In the genomic region with DNA sequence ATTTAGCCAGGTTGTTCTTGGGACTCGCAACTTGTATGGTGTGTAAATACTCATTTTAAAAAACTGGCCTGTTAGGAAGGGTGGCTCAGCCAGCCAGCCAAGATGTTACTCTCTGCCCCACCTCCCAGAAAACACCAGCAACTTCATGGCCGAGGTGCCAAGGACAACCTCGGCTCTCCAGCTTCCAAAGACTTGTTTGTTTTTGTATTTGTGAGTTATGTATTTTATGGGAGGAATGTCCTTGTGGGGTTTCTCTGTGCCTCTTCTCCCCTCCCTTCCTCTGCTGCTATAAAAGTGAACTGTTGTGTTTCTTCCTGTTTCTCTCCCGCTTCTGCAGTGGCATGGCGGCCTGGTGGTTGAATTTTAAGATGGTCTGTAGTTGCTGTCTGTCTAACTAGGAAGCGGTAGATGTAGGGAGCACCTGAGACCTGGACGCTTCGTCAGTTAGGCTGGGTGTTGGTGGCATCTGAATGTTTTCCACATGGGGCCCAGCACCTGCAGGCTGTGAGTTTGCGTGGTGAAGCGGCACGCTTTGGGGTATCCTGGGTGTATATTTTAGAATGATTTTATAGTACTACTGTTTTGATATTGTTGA, we compare ENCODE assay signal across 13 mouse cellular contexts.
DNase-seq lines count a peak whose midpoint lies in the region; ATAC-seq and TF ChIP-seq lines count a peak whose summit lies in the region.
"Had no signal": no experiment of that assay in that cellular context is flagged by ENCODE, and none has a peak within 500 bp of the region (broad histone marks: within the 10 kb centered on the region; RNA-seq: fewer than 3 reads in every experiment).

No protein-coding gene starts in this region.

- no peak for ATAC-seq in lung, embryonic 14.5 days (ENCODE audit: insufficient read depth)
- peak; percentile 48; the same call in 1 of the 2 replicates for ATAC-seq in lung, postnatal 0 days
- no peak for ATAC-seq in midbrain, embryonic 15.5 days (replicated peaks)

- H3K4me2 ChIP-seq in lung, embryonic 14.5 days: no peak overlapping the region
- no peak overlapping the region for H3K4me2 ChIP-seq in lung, postnatal 0 days (replicated peaks; ENCODE audit: low read depth, low read length)
- H3K4me2 ChIP-seq in midbrain, embryonic 15.5 days: no peak overlapping the region
- H3K4me2 ChIP-seq: embryonic facial prominence, embryonic 13.5 days; heart, embryonic 15.5 days; liver, embryonic 13.5 days had no signal

- TF ChIP-seq CTCF in lung, embryonic 14.5 days (IDR thresholded peaks at IDR 0.05; ENCODE audit: low read depth): no peak
- no peak for TF ChIP-seq CTCF in lung, adult 2 months (IDR thresholded peaks at IDR 0.05; ENCODE audit: insufficient read depth, low read length)
- no peak for TF ChIP-seq CTCF in lung, postnatal 0 days (IDR thresholded peaks at IDR 0.05)

- TF ChIP-seq POLR2A in lung, adult 2 months (IDR thresholded peaks at IDR 0.05; ENCODE audit: borderline replicate concordance, extremely low read depth, low read depth, low read length): no peak

- no peaks in the 10 kb centered on the region for H3K9me3 ChIP-seq in lung, embryonic 14.5 days (ENCODE audit: low read depth, low read length)
- H3K9me3 ChIP-seq in lung, postnatal 0 days (ENCODE audit: low read length): no peaks in the 10 kb centered on the region
- no peaks in the 10 kb centered on the region for H3K9me3 ChIP-seq in midbrain, embryonic 15.5 days
- H3K9me3 ChIP-seq: embryonic facial prominence, embryonic 13.5 days; heart, embryonic 15.5 days; liver, embryonic 13.5 days had no signal

- peak overlapping the region; percentile 19; the same call in 1 of the 2 replicates for H3K27ac ChIP-seq in lung, embryonic 14.5 days (ENCODE audit: low read depth)
- H3K27ac ChIP-seq in lung, postnatal 0 days (ENCODE audit: low read length): peak overlapping the region; percentile 43
- no peak overlapping the region for H3K27ac ChIP-seq in midbrain, embryonic 15.5 days
- H3K27ac ChIP-seq: embryonic facial prominence, embryonic 13.5 days; heart, embryonic 15.5 days; liver, embryonic 13.5 days had no signal

- no peaks in the 10 kb centered on the region for H3K27me3 ChIP-seq in lung, embryonic 14.5 days (ENCODE audit: insufficient read depth, low read length)
- H3K27me3 ChIP-seq in lung, postnatal 0 days (replicated peaks; ENCODE audit: insufficient read depth, low read length): no peaks in the 10 kb centered on the region
- H3K27me3 ChIP-seq in midbrain, embryonic 15.5 days (replicated peaks): no peaks in the 10 kb centered on the region
- H3K27me3 ChIP-seq: embryonic facial prominence, embryonic 13.5 days; heart, embryonic 15.5 days; liver, embryonic 13.5 days had no signal

- no peak overlapping the region for H3K4me3 ChIP-seq in lung, embryonic 14.5 days (ENCODE audit: low read depth, low read length)
- H3K4me3 ChIP-seq in lung, adult 2 months (replicated peaks; ENCODE audit: extremely low read depth, low read depth, low read length): no peak overlapping the region
- H3K4me3 ChIP-seq in lung, postnatal 0 days (ENCODE audit: low read depth, low read length): no peak overlapping the region
- no peak overlapping the region for H3K4me3 ChIP-seq in midbrain, embryonic 15.5 days
- H3K4me3 ChIP-seq: embryonic facial prominence, embryonic 13.5 days; heart, embryonic 15.5 days; liver, embryonic 13.5 days had no signal

- DNase-seq in lung, embryonic 14.5 days: no peak
- no peak for DNase-seq in lung, adult 2 months
- DNase-seq in adrenal gland, adult 8-10 months: peak; percentile 76
- DNase-seq in lung, postnatal 0 days (ENCODE audit: low spot score): no peak
- peak; percentile 71 for DNase-seq in thymus, postnatal 14 days
- no peak for DNase-seq in embryo, embryonic 10 days (ENCODE audit: low spot score)
- DNase-seq: cerebellum, adult 9-11 months; kidney, adult 11 months; liver, embryonic 13.5 days; midbrain, embryonic 14.5 days had no signal

- H3K36me3 ChIP-seq in lung, embryonic 14.5 days (ENCODE audit: insufficient read depth): no peaks in the 10 kb centered on the region
- no peaks in the 10 kb centered on the region for H3K36me3 ChIP-seq in lung, postnatal 0 days (ENCODE audit: insufficient read depth, low read length)
- no peaks in the 10 kb centered on the region for H3K36me3 ChIP-seq in midbrain, embryonic 15.5 days (replicated peaks)
- H3K36me3 ChIP-seq: embryonic facial prominence, embryonic 13.5 days; heart, embryonic 15.5 days; liver, embryonic 13.5 days had no signal

- no peak overlapping the region for H3K9ac ChIP-seq in lung, embryonic 14.5 days
- H3K9ac ChIP-seq in lung, postnatal 0 days (replicated peaks; ENCODE audit: low read depth): no peak overlapping the region
- H3K9ac ChIP-seq in midbrain, embryonic 15.5 days: no peak overlapping the region
- H3K9ac ChIP-seq: embryonic facial prominence, embryonic 13.5 days; heart, embryonic 15.5 days; liver, embryonic 13.5 days had no signal

- peaks cover 20% of the 10 kb centered on the region for H3K4me1 ChIP-seq in lung, embryonic 14.5 days (ENCODE audit: insufficient read depth)
- peaks cover 20% of the 10 kb centered on the region for H3K4me1 ChIP-seq in lung, adult 2 months (ENCODE audit: control insufficient read depth, insufficient read depth, low read length)
- peaks cover 12% of the 10 kb centered on the region for H3K4me1 ChIP-seq in lung, postnatal 0 days (ENCODE audit: insufficient read depth, low read depth, low read length)
- H3K4me1 ChIP-seq in midbrain, embryonic 15.5 days: peaks cover 3% of the 10 kb centered on the region; the same call in 1 of the 2 replicates

- TF ChIP-seq EP300 in lung, postnatal 0 days (IDR thresholded peaks at IDR 0.05): no peak

- WGBS in lung, embryonic 14.5 days: 74% methylated on average over 11 of the region's 11 CpGs
- 64% methylated on average over 11 of the region's 11 CpGs for WGBS in lung, adult 2 months
- WGBS in lung, postnatal 0 days: 68% methylated on average over 11 of the region's 11 CpGs
- WGBS in midbrain, embryonic 15.5 days: 88% methylated on average over 11 of the region's 11 CpGs

Comparison
In these comparisons a context has a peak if more than half of its experiments do, and no peak if none do; other contexts are left out.
1. DNase-seq: peak in adrenal gland, adult 8-10 months (single experiment) and thymus, postnatal 14 days (single experiment); none in lung, embryonic 14.5 days (single experiment), lung, adult 2 months (single experiment), lung, postnatal 0 days (single experiment) and embryo, embryonic 10 days (single experiment).